Mouse (Mus musculus): ENCODE results near the gene Trim44.

DNA sequence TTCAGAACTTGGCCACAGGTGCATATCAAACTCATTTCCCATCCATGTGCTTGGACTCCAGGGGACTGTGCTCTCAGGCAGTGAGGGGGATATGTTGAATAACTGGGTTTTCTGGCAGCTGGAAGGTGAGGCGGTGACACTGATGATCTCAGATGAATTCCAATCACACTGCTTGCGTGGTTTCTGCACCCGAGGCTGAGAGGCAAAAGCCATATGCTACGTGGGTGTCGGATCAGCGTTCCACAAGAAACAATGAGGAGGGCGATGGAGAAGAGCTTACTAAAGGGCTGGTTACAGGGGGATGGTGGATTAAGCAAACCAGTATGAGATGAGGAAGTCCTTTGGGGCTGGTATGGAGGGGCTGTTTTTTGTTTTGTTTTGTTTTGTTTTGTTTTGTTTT is 127.8 kb downstream of the Trim44 start:
- TF ChIP-seq POLR2A (IDR thresholded peaks at IDR 0.05; ENCODE audit: low read depth, low read length): no peak
- no peak for TF ChIP-seq CTCF (IDR thresholded peaks at IDR 0.05; ENCODE audit: borderline replicate concordance, insufficient read depth, low read length)
